Mouse (Mus musculus): Measurements from ENCODE around the gene Hbq1b.
"Not testable (repeated sequence)": the region's sequence is repeated elsewhere in the genome, so short reads cannot be mapped to it uniquely, and the experiment has no call there.

GRCm38 (mm10) chr11:32296203-32296602 lies 9.4 kb downstream of the Hbq1b start, which contains the start of gene Hba-a2:
- TF ChIP-seq CTCF, POLR2A (IDR thresholded peaks at IDR 0.05; ENCODE audit: extremely low read depth, insufficient read depth, low read length): not testable (repeated sequence)
